Mouse (Mus musculus): Measurements from ENCODE around the gene Gm14308. TPM values are rescaled to one million over a fixed set of nuclear protein-coding genes. Genes with fewer than 3 reads are reported as not detected.
"Not testable (repeated sequence)": the region's sequence is repeated elsewhere in the genome, so short reads cannot be mapped to it uniquely, and the experiment has no call there.

Gm14308 gene
- polyA plus RNA-seq (2012; rRNA removed) = 18.5 and 23.3 TPM in 2 replicates

GRCm38 (mm10) chr2:176636244-176636643, at the start of gene Gm14308:
TSS of gene Gm14308 (minus strand) at chr2:176636344.
- DNase-seq (ENCODE audit: low read depth) = not testable (repeated sequence)

GRCm38 (mm10) chr2:176670222-176670621, 34.1 kb upstream of the Gm14308 start, which contains the start of gene Zfp973:
TSS of gene Zfp973 (plus strand) at chr2:176670522.
- DNase-seq (ENCODE audit: low read depth) = not testable (repeated sequence)

Other genes starting within 250 kb of the Gm14308 start
- 0.89 and 2.3 TPM in 2 replicates for gene Gm14435, start 212.8 kb downstream of the Gm14308 start, polyA plus RNA-seq (2012; rRNA removed)
- 8.3 and 16.3 TPM in 2 replicates for gene Gm14434, start 149.6 kb downstream of the Gm14308 start, polyA plus RNA-seq (2012; rRNA removed)
- gene Zfp967, start 115.3 kb downstream of the Gm14308 start, polyA plus RNA-seq (2012; rRNA removed) = not detected in 2 replicates
- 7.3 and 8.3 TPM in 2 replicates for gene Zfp973, start 34.2 kb upstream of the Gm14308 start, polyA plus RNA-seq (2012; rRNA removed)
- gene Gm14305, start 72.0 kb upstream of the Gm14308 start, polyA plus RNA-seq (2012; rRNA removed) = 20.6 and 21.2 TPM in 2 replicates
- gene Gm14295, start 162.3 kb upstream of the Gm14308 start, polyA plus RNA-seq (2012; rRNA removed) = 6.2 and 7.0 TPM in 2 replicates
- gene Gm14408, start 194.8 kb upstream of the Gm14308 start, polyA plus RNA-seq (2012; rRNA removed) = not detected in 2 replicates